Mouse (Mus musculus) A20 (cell line): ENCODE results near the gene Gm20937.
"Not testable (repeated sequence)": the region's sequence is repeated elsewhere in the genome, so short reads cannot be mapped to it uniquely, and the experiment has no call there.

ENCODE experiments used
- DNase-seq: peaks from one replicate; pipeline ENCODE4 v3.0.0-alpha.2; 2011; ENCODE audit warnings: low read depth, low spot score

Gene Gm20937

GRCm38 (mm10) chrY:68294798-68295197, at the start of gene Gm20937:
Gm20937 (minus strand) TSS chrY:68294898.
- not testable (repeated sequence) for DNase-seq
